Mouse (Mus musculus) midbrain, embryonic 11.5 days (tissue): ENCODE data around the gene Asb17. TPM values are rescaled to one million over a fixed set of nuclear protein-coding genes. Genes with fewer than 3 reads are reported as not detected.

ENCODE experiments used
- ATAC-seq: fragments of 200-750 bp; cut with Nextera tagmentation; 2 replicates; pipeline ENCODE4 v1.8.0; 2017; ENCODE audit warnings: moderate TSS enrichment, moderate library complexity; ENCODE audit not compliant: low FRiP score
- DNase-seq: peaks from one replicate; pipeline ENCODE4 v3.0.0; 2015; ENCODE audit warnings: low spot score; ENCODE audit errors: missing footprints
- H3K27ac ChIP-seq: fragments of 300-500 bp; sonication (generic); 2 replicates; pipeline ENCODE4 v1.5.1; 2014; ENCODE audit warnings: low read depth, low read length
- H3K27me3 ChIP-seq: fragments of 300-500 bp; sonication (generic); 2 replicates; pipeline ENCODE4 v1.6.1; 2014; ENCODE audit warnings: mild to moderate bottlenecking, low read length, moderate library complexity, mixed read lengths; ENCODE audit not compliant: control insufficient read depth, insufficient read depth
- H3K36me3 ChIP-seq: fragments of 300-500 bp; sonication (generic); 2 replicates; pipeline ENCODE4 v1.6.1; 2014; ENCODE audit warnings: mild to moderate bottlenecking, low read length, moderate library complexity, mixed read lengths; ENCODE audit not compliant: control insufficient read depth, insufficient read depth
- H3K4me1 ChIP-seq: fragments of 300-500 bp; sonication (generic); 2 replicates; pipeline ENCODE4 v1.6.1; 2014; ENCODE audit warnings: low read length; ENCODE audit not compliant: control insufficient read depth, insufficient read depth
- H3K4me2 ChIP-seq: fragments of 300-500 bp; sonication (generic); 2 replicates; pipeline ENCODE4 v1.6.1; 2014; ENCODE audit warnings: mild to moderate bottlenecking, moderate library complexity
- H3K4me3 ChIP-seq: fragments of 300-500 bp; sonication (generic); 2 replicates; pipeline ENCODE4 v1.5.1; 2014; ENCODE audit warnings: low read depth, low read length
- H3K9ac ChIP-seq: fragments of 300-500 bp; sonication (generic); 2 replicates; pipeline ENCODE4 v1.6.1; 2014; ENCODE audit warnings: low read length
- H3K9me3 ChIP-seq: fragments of 300-500 bp; sonication (generic); 2 replicates; pipeline ENCODE4 v1.6.1; 2016; ENCODE audit warnings: low read length; ENCODE audit not compliant: control insufficient read depth
- WGBS: fragments of 180-500 bp; shearing (Covaris S2); extraction: QIAGEN DNeasy Blood & Tissue Kit; methylation state at CpG from one replicate; pipeline ENCODE4 v1.1.7; 2014; 5-methylcytosine and 5-hydroxymethylcytosine counted together
- polyA plus RNA-seq: library from polyadenylated mRNA; unstranded; fragments of >200 nt; fragmentation: Nextera tagmentation; extraction: Ambion mirVana; gene quantifications from 2 replicates; pipeline ENCODE4 v1.2.1, GENCODE M21; 2014

Gene Asb17
- polyA plus RNA-seq: 0.29 and 0.44 TPM in 2 replicates

- WGBS: 90% methylated on average over 10 of the region's 10 CpGs
- no peak within 1 kb of the TSS for H3K9ac ChIP-seq
Measured at GRCm38 (mm10) chr3:153844030-153844429, at the start of gene Asb17. Gene Asb17, plus strand, starts transcription at chr3:153844209.

GRCm38 (mm10) chr3:153797574-153797973 lies 46.4 kb upstream of the Asb17 start:
- no peak overlapping the region for H3K9ac ChIP-seq
- H3K4me2 ChIP-seq: no peak overlapping the region
- no peaks in the 10 kb centered on the region for H3K36me3 ChIP-seq
- no peaks in the 10 kb centered on the region for H3K27me3 ChIP-seq
- H3K4me1 ChIP-seq: no peaks in the 10 kb centered on the region
- DNase-seq (no peak), ATAC-seq (no peak)
- H3K27ac ChIP-seq: no peak overlapping the region
- H3K9me3 ChIP-seq: no peaks in the 10 kb centered on the region
- H3K4me3 ChIP-seq: no peak overlapping the region
- WGBS: 83% methylated on average over 7 of the region's 7 CpGs

More at GRCm38 (mm10) chr3:153844030-153844429, at the start of gene Asb17:
- Histone ChIP-seq H3K27ac (no peak within 1 kb of the TSS), H3K4me2 (no peak within 1 kb of the TSS), H3K9me3 (no peaks in the 10 kb centered on the region), H3K4me3 (no peak within 1 kb of the TSS), H3K4me1 (no peaks in the 10 kb centered on the region), H3K36me3 (no peaks in the 10 kb centered on the region), H3K27me3 (no peaks in the 10 kb centered on the region)
- DNase-seq: no peak
- ATAC-seq: no peak

GRCm38 (mm10) chr3:153799603-153800002 lies 44.4 kb upstream of the Asb17 start:
- Histone ChIP-seq H3K9ac (no peak overlapping the region), H3K36me3 (no peaks in the 10 kb centered on the region), H3K4me2 (no peak overlapping the region), H3K4me1 (no peaks in the 10 kb centered on the region), H3K4me3 (no peak overlapping the region), H3K27me3 (no peaks in the 10 kb centered on the region), H3K9me3 (no peaks in the 10 kb centered on the region), H3K27ac (no peak overlapping the region)
- ATAC-seq: no peak
- DNase-seq: no peak
- 89% methylated on average over 11 of the region's 11 CpGs for WGBS

GRCm38 (mm10) chr3:153800690-153801089 lies 43.3 kb upstream of the Asb17 start:
- Histone ChIP-seq H3K4me2 (no peak overlapping the region), H3K9me3 (no peaks in the 10 kb centered on the region), H3K9ac (no peak overlapping the region), H3K27ac (no peak overlapping the region), H3K4me1 (no peaks in the 10 kb centered on the region), H3K36me3 (no peaks in the 10 kb centered on the region), H3K27me3 (no peaks in the 10 kb centered on the region), H3K4me3 (no peak overlapping the region)
- no peak for ATAC-seq
- no peak for DNase-seq
- 81% methylated on average over 5 of the region's 5 CpGs for WGBS

- Histone ChIP-seq H3K9ac (no peak overlapping the region), H3K4me3 (no peak overlapping the region), H3K4me2 (no peak overlapping the region), H3K36me3 (no peaks in the 10 kb centered on the region), H3K27me3 (no peaks in the 10 kb centered on the region), H3K4me1 (peaks cover 3% of the 10 kb centered on the region), H3K27ac (no peak overlapping the region), H3K9me3 (no peaks in the 10 kb centered on the region)
- DNase-seq: no peak
- WGBS: 88% methylated on average over 6 of the region's 6 CpGs
- ATAC-seq: no peak
Measured at GRCm38 (mm10) chr3:153801541-153801940, 42.5 kb upstream of the Asb17 start.

GRCm38 (mm10) chr3:153802640-153803039 lies 41.4 kb upstream of the Asb17 start:
- peaks cover 3% of the 10 kb centered on the region for H3K4me1 ChIP-seq
- H3K27ac ChIP-seq: no peak overlapping the region
- H3K27me3 ChIP-seq: no peaks in the 10 kb centered on the region
- H3K9ac ChIP-seq: no peak overlapping the region
- H3K36me3 ChIP-seq: no peaks in the 10 kb centered on the region
- ATAC-seq (no peak), DNase-seq (no peak)
- H3K4me2 ChIP-seq: no peak overlapping the region
- 93% methylated on average over 5 of the region's 5 CpGs for WGBS
- H3K9me3 ChIP-seq: no peaks in the 10 kb centered on the region
- no peak overlapping the region for H3K4me3 ChIP-seq

GRCm38 (mm10) chr3:153804032-153804431 lies 40.0 kb upstream of the Asb17 start:
- Histone ChIP-seq H3K27me3 (no peaks in the 10 kb centered on the region), H3K4me2 (no peak overlapping the region), H3K4me3 (no peak overlapping the region), H3K36me3 (no peaks in the 10 kb centered on the region), H3K9ac (no peak overlapping the region), H3K4me1 (peaks cover 3% of the 10 kb centered on the region), H3K27ac (no peak overlapping the region), H3K9me3 (no peaks in the 10 kb centered on the region)
- ATAC-seq (no peak), DNase-seq (no peak)
- WGBS: 96% methylated on average over 7 of the region's 7 CpGs

GRCm38 (mm10) chr3:153806077-153806772 lies 37.8 kb upstream of the Asb17 start:
- WGBS: 40% methylated on average over 14 of the region's 14 CpGs
- H3K9ac ChIP-seq: no peak overlapping the region; the same call in 1 of the 2 replicates

GRCm38 (mm10) chr3:153806773-153807443 lies 37.1 kb upstream of the Asb17 start:
- H3K4me1 ChIP-seq: peaks cover 3% of the 10 kb centered on the region
- no peaks in the 10 kb centered on the region for H3K36me3 ChIP-seq
- H3K9ac ChIP-seq: no peak overlapping the region
- H3K4me2 ChIP-seq: no peak overlapping the region
- no peak overlapping the region for H3K4me3 ChIP-seq
- no peak overlapping the region for H3K27ac ChIP-seq
- 85% methylated on average over 9 of the region's 9 CpGs for WGBS
- DNase-seq: no peak
- no peaks in the 10 kb centered on the region for H3K9me3 ChIP-seq
- H3K27me3 ChIP-seq: no peaks in the 10 kb centered on the region
- ATAC-seq: peak; percentile 41

More at GRCm38 (mm10) chr3:153806077-153806772, 37.8 kb upstream of the Asb17 start:
- peak; percentile 99 for DNase-seq
- Histone ChIP-seq H3K4me2 (no peak overlapping the region; the same call in 1 of the 2 replicates), H3K36me3 (no peaks in the 10 kb centered on the region), H3K27ac (no peak overlapping the region), H3K4me1 (peaks cover 3% of the 10 kb centered on the region), H3K9me3 (no peaks in the 10 kb centered on the region), H3K27me3 (no peaks in the 10 kb centered on the region), H3K4me3 (no peak overlapping the region)
- ATAC-seq: peak; percentile 95
